Mouse (Mus musculus): ENCODE measurements around the gene Rbm20.
A peak's percentile ranks its signal among the peaks of the same experiment; 100 is the strongest.

Rbm20 gene

GRCm38 (mm10) chr19:53841915-53842314, 164.8 kb downstream of the Rbm20 start:
- peak; percentile 35 to 45 for DNase-seq (ENCODE audit: low read depth in 1 of 2, low spot score in 2 of 2)

DNA sequence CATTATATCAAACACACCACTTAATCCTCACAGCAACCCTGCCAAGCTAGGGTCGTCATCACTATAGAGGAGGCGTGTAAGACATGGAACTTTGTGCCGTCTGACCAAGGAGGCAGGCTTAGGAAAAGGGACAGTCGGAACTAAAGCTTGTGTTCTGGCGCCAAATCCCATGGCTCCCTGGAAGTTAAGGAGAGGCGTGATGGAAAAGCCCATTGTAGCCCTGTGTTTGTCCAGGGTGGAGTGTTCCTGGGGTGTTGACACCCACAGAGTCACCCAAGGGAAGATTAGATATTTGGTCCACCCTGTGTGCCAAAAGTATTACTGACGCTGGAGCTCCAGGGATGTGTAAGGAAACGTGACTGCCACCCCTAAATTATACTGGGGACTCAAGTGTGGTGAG, 166.9 kb downstream of the Rbm20 start:
- DNase-seq (ENCODE audit: low read depth in 1 of 2, low spot score in 2 of 2), result no peak

DNA sequence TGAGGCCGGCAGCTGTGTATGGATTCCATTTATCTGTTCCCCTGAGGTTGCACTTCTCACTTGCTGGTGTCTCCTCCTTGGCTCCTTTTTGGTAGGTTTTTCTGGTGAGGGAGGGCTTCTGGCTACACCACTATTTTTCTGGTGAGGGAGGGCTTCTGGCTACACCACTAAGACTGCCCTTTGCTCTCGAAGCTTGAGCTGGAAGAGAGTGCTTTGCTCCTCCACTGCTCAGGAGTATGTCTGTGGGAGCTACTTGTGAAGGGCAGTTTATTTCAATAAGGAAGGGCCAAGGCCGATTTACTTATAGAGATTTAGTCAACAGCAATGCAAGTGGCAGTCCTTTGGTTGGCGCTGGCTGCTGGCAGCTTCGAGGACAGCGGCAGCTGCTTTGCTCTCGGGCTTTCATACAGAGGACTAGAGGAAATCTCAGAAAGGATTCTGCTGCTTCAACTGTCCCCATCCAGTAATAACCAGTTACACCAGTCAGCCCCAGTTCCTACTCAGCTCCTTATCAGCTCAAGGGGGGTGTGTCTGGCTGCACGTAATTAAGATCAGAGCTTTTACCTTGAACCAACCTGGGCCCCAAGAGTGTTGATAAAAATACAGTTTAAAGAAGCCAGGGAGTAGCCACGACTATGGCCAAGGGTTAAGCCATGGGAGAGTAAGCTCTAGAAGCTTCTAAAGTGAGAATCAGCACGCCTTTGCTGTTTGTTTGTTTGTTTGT, 171.3 kb downstream of the Rbm20 start:
- no peak for DNase-seq (ENCODE audit: low read depth in 1 of 2, low spot score in 2 of 2)

DNA sequence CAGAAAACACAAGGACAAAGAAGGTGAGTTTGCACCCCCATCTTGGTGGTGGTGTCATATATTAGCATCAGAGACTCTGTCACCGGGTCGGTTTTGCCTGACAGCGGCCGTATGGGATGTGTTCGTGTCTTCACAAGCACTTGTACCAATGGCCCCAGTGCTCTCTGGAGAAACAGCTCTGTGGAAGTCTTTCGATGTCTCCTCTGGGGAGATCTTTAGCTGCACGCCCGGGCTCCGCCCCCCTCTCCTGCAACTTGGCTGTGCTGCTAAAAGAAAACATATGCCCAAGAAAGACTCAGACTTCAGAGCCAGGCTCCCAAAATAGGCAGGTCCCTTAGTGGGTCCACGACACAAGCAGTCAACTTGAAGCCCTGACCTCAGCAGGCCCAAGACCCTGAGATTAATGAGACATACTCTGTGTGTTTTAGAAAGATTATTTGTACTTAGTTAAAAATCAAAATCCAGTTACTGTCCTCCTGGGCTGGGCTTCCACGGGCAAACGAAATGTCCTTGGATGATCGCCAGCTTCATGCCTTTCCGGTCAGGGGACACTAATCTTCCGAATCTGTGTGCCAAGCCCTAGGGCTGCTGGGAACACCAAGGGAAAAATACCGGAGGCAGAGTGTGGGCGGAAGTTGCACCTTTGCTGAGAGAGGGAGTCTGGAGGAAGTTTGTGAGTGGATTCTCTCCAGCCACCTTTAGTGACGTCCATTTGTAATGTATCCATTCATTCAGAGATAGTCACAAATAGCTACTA, 173.2 kb downstream of the Rbm20 start:
- DNase-seq (ENCODE audit: low read depth in 1 of 2, low spot score in 2 of 2), result no peak

DNA sequence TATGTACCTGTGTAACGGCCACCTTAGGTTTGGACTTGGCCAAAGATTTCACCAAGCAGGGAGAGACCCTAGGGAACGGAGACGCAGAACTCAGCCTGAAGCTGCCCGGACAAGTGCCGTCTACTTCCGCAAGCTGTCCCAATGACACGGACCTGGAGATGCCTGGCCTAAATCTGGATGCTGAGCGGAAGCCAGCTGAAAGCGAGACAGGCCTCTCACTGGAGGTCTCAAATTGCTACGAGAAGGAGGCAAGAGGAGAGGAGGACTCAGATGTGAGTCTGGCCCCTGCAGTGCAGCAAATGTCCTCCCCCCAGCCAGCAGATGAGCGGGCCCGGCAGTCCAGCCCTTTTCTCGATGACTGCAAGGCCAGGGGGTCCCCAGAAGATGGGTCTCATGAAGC, 174.2 kb downstream of the Rbm20 start:
- DNase-seq (ENCODE audit: low read depth in 1 of 2, low spot score in 2 of 2), result no peak

DNA sequence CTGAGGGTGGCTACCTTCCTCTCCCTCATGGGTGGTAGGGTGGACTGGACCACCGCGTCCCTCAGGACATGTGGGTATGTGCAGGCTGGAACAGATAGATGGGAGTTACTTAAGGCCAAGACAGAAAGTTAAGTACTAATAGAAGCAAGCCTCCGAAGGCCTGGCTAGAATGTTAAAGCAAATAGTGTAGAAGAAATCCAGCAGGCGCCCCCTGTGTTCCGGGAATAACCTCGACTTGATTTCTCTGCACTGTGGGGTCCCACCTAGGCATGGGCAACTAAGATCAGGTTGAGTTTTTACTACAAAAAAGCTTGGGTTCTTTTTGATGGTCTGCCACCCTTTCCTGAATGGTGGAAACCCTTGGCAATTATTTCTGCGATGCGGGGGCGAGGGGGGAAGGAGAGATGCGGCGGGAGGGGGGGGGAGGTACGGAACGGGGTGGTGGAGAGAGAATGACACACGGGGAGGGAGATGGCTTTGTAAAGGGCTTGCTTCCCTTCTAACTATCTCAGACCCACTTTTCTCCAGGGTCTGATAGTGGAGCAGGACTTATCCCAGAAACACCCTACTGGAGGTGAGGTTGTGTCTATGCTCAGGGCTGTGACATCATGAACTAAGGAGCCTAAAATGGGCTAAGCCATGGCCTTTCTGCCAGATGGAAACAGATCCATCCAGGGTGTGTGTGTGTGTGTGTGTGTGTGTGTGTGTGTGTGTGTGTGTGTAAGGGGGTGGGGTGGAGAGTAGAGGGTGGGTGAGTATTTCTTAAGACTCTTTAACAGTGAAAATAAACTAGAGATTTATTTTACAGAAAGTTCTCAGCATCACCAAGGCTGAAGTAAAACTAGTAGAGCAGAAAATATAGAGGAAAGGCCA, 175.0 kb downstream of the Rbm20 start:
- no peak for DNase-seq (ENCODE audit: low read depth in 1 of 2, low spot score in 2 of 2)

DNA sequence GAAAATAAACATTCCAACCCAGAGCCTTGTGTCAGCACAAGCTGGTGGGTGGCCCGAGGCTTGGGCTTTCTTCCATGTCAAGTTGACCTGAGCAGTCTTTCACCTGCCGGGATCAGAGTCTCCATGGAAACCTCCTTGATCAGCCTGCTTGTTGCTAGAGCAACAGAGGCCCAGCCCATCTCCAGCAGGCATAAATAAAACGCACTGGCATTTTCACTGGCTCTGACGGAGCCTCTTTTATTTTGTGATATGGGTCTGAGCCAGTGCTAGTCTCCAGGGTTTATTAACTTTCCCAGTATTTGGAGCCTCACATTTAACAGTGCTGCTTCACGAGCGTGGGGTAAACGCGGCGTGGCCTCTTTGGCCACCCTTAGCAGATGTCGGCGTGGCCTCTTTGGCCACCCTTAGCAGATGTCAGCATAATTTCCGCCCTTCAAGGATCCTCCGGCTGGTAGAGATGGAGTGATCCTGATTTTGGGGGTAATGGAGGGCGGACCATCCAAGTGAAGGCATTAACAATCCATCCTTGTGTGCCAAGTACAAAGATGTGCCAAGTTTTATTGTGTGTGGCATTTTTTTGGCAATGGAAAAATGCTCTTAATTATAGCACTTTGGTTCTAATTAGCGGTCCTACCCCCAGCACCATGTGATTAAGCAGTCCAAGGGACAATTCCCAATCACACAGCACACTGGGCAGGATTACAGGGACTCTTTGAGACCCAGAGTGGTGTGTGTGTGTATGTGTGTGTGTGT, 175.8 kb downstream of the Rbm20 start:
- DNase-seq (ENCODE audit: low read depth in 1 of 2, low spot score in 2 of 2), result no peak

DNA sequence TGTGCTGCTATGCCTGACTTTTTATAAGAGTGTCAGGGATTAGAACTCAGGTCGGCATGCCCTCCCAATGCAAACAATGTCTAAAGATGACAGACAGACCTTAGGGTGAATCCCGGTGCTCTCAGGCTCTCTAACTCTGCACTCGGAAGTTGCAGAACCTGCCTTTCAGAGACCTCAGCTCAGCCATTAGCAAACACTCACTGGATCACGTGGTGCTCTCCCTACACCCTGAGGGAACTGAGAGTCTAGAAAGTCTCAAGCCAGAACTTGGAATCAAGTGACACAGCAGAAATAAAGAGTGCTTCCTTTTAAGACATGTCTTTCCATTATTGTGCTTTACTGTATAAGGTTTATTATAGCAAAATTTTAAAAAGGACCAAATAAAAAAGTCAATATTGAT, 177.9 kb downstream of the Rbm20 start:
- peak; percentile 19 to 30 for DNase-seq (ENCODE audit: low read depth in 1 of 2, low spot score in 2 of 2)

GRCm38 (mm10) chr19:53855781-53856180, 178.7 kb downstream of the Rbm20 start:
- DNase-seq (ENCODE audit: low read depth in 1 of 2, low spot score in 2 of 2), result no peak

DNA sequence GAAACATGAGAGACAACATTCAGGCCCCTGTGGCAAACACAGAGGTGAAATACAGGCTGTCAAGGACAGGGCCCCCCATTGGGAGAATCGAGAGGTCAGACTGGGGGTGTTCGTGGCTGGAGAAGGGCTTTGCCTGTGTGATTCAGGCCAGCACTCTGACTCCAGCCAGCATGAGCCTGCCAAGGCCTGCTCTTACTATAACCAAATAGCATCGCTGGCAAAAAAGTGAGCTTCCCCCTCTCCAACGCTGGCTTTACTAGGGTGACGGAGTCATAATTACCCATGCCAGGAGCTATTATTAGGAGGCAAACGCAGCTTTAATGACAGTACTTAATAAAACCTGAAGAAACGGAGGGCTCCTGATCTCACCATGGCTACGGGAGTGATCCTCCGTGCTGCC, 179.7 kb downstream of the Rbm20 start:
- no peak for DNase-seq (ENCODE audit: low read depth in 1 of 2, low spot score in 2 of 2)

DNA sequence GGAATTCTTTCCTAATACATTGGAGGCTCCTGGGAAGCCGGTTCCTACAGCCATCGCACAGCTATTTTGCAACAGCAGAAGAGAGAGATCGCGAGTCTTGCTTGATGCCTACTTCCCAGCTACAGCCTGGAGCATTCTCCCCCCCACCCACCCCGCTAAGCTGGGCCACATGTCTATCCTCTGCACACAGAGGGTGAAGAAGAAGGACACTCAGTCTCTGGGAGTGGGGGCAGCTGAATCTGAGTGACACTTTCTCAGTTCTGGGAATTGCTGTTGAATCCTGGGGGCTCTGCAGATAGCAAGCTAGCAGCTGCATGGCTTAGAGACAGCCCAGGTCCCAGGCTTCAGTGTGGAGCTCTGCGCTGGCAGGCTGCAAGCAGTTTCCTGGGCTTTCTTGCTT, 180.9 kb downstream of the Rbm20 start:
- no peak for DNase-seq (ENCODE audit: low read depth in 1 of 2, low spot score in 2 of 2)

DNA sequence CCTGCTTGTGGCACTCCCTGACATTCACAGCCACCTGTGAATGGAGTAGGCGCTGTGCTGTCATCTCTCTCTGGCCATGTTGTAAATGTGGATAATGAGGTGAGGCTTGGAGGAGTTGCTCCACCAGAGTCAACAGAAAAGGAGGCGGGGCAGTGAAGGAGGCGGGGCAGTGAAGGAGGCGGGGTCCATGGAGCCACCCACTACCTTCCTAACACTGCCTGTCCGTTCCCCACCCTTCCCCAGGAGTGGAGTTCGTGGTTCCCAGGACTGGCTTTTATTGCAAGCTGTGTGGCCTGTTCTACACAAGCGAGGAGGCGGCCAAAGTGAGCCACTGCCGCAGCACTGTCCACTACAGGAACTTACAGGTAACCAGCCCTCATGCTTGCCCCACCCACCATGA, 182.0 kb downstream of the Rbm20 start:
- DNase-seq (ENCODE audit: low read depth in 1 of 2, low spot score in 2 of 2), result no peak

GRCm38 (mm10) chr19:53859593-53859992, 182.5 kb downstream of the Rbm20 start:
- DNase-seq (ENCODE audit: low read depth in 1 of 2, low spot score in 2 of 2), result no peak

- DNase-seq (ENCODE audit: low read depth in 1 of 2, low spot score in 2 of 2), result no peak
Measured at GRCm38 (mm10) chr19:53861346-53861745, 184.2 kb downstream of the Rbm20 start.

- DNase-seq (ENCODE audit: low read depth in 1 of 2, low spot score in 2 of 2), result no peak
Measured at GRCm38 (mm10) chr19:53862573-53863246, 185.6 kb downstream of the Rbm20 start.

DNA sequence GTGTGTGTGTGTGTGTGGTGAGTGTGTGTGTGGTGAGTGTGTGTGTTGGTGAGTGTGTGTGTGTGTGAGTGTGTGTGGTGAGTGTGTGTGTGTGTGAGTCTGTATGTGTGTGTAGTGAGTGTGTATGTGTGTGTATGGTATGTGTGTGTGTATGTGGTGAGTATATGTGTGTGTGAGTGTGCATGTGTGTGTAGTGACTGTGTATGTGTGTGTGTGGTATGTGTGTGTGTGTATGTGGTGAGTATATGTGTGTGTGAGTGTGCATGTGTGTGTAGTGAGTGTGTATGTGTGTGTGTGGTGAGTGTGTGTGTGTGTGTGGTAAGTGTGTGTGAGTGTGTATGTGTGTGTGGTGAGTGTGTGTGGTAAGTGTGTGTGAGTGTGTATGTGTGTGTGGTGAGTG, 190.1 kb downstream of the Rbm20 start:
- DNase-seq (ENCODE audit: low read depth in 1 of 2, low spot score in 2 of 2), result no peak

- DNase-seq (ENCODE audit: low read depth in 1 of 2, low spot score in 2 of 2), result no peak
Measured at GRCm38 (mm10) chr19:53868125-53868524, 191.0 kb downstream of the Rbm20 start.

- no peak for DNase-seq (ENCODE audit: low read depth in 1 of 2, low spot score in 2 of 2)
Measured at GRCm38 (mm10) chr19:53868796-53869195, 191.7 kb downstream of the Rbm20 start.

- no peak for DNase-seq (ENCODE audit: low read depth in 1 of 2, low spot score in 2 of 2)
Measured at GRCm38 (mm10) chr19:53869427-53870385, 192.6 kb downstream of the Rbm20 start.

Data from monocyte, adult 2 months (primary cell).